Mouse (Mus musculus) right cerebral cortex, adult 18-20 months (tissue): ENCODE results near the gene Zfp276.
A peak's percentile ranks its signal among the peaks of the same experiment; 100 is the strongest.
"Not testable (repeated sequence)": the region's sequence is repeated elsewhere in the genome, so short reads cannot be mapped to it uniquely, and the experiment has no call there.

Experiments
- DNase-seq: peaks from one replicate; pipeline ENCODE4 v3.0.0; 2022; ENCODE audit warnings: mixed read lengths

The Zfp276 gene

GRCm38 (mm10) chr8:123254099-123254885 lies at the start of gene Zfp276, which contains the start of gene Vps9d1:
Gene Zfp276, plus strand, starts transcription at chr8:123254195.
Gene Vps9d1, minus strand, starts transcription at chr8:123254348.
- peak; percentile 80 for DNase-seq

- no peak for DNase-seq
Observed at GRCm38 (mm10) chr8:123211876-123212275, 42.1 kb upstream of the Zfp276 start.

DNA sequence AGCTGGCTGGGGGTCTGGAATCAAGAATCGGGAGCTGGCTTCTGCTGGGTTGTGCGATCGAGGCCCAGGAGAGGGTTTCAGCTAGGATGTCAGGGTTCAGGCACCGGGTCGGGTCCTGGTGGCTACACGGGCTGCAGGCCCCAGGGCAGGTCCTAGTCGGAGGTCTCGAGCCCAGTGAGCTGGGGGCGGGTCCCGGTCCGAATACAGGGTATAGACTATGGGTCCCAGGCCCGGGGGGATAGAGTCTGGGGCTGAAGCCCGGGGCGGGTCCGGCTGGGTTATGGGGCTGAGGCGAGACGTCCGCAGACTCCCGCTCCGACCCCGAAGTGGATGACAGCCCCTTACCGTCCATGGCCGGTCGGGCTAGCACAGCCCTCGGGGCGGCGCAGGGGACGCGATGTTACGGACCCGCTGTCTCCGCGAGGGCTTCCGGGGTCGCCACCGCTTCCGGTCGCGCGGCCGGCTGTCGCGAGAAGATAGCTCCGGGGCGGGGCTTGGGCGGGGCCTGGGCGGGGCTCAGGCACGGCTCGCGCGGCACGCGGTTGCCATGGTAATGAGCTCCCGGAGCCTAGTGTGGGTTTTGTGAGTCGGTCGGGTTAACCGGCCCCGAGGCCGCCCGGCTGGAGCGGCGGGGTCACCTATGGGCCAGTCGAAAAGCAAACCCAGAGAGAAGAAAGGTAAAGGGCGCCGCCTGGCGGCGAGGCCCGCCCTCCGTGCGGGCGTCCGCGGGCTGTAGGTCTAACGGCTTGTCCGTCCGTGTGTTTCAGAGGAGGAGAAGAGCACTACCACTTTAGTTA lies 41.5 kb upstream of the Zfp276 start, which contains the start of the genes Chmp1a and Spata33:
TSS of gene Chmp1a (minus strand) at position 443 of the 797 bp plus-strand sequence.
TSS of gene Spata33 (plus strand) at position 512 of the 797 bp plus-strand sequence.
- DNase-seq: peak; percentile 87

DNA sequence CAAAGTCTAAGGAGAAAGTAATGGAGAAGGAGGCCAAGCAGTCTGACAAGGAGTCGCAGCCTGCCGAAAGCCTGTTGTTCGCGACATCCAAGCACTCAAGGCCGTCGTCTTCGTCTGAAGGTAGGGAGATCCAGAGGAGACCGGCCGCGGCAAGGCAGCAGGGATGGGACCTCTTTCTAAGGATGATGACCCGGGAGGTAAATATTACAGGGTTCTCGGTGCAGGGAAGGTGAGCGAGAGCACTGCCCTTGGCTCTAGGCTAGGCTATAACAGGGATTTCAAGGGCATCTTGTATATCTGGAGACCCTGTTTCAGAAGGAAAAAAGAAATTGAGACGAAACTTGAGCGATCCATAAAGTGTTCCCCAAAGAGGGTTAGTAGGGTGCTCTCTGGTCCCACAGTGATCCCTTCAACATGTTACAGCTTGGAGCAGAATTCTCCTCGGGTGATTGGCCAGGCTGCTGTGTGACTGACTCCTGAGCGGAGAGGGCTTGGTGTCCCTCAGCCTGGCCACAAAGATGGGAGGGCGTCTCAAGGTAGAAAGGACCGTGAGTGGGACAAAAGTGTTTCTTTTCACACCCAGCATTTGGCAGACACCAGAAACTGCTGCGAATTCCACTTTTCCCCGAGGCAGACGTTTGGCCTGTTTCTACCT lies 40.8 kb upstream of the Zfp276 start:
- no peak for DNase-seq

GRCm38 (mm10) chr8:123215430-123215829 lies 38.6 kb upstream of the Zfp276 start:
- DNase-seq: no peak

DNA sequence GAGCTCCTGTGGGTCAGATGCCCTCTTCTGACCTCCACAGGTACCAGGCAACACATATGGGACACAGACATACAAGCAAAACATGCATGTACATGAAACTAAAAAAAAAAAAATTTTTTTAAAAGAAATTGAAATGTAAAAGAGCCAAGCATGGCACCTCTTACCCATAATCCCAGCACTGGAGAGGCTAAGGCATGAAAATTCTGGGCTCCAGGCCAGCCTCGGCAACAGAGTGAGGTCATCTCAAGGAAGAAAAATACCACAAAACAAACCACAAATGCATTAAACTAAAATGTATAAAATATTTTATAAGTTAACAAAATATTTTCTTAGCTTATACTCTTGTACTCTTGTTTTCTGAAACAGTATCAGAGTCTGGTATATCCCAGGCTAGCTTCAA lies 33.1 kb upstream of the Zfp276 start:
- DNase-seq: no peak

DNA sequence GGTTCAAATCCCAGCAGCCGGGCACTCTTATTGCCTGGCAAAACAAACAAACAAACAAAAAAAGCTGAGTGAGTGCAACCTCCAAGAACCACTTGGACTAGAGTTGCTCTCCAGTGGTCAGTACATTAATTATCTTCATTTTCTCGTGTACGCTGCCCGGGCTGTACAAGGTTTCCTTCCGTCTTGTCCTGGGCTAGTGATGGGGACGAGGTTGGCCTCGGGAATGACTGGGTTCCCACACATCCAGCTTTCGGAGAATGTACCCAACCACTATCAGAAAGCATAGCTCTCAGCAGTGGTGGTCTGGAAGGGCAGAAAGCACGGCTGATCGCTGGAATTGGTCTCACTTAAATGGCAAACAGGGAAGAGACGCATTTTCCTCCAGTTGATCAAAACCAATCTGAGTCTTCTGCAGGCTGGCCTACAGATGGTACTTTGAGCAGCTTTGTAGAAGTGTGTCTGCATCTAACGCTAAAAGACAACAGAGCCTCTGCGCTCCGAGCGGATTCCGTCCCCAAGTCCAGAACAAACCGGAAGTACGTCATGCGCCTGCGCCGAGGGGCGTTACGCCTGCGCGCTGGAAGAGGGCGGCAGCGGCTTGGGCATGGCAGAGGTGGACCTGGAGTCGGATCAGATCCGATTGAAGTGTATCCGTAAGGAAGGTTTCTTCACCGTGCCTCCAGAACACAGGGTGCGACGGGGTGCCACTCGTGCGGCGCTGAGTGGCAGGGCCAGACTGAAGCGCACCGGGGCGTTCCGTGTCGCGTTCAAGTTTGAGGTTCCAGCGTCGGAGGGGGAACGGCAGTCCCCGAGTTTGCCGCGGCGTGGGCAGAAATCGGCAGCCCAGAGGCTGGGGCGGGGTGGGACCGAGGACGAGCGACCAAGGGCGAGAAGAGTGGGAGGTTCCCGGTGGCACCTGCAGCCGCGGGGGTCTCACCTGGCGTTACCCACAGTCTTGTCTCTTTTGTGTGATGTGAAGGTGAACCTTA lies 29.4 kb upstream of the Zfp276 start, which contains the start of gene Cdk10:
TSS of gene Cdk10 (plus strand) at position 565 of the 989 bp plus-strand sequence.
- DNase-seq: peak; percentile 96

- DNase-seq: peak; percentile 48
Observed at GRCm38 (mm10) chr8:123228416-123228815, 25.6 kb upstream of the Zfp276 start.

DNA sequence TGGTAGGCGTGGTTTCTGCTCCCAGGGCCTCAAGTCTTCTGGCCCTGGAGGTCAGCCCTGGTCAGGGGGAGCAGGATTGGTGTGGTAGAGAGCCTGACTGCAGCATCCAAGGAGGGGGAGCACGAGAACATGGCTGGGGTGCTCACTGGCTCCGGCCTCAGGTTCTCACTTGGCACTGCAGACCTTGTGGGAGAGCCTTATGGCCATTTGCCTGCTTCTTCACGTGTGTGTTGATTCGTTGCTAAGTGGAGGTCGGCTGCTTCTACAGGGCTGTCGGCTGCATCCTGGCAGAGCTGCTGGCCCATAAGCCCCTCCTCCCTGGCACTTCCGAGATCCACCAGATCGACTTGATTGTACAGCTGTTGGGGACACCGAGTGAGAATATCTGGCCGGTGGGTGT lies 23.7 kb upstream of the Zfp276 start:
- DNase-seq: not testable (repeated sequence)

- no peak for DNase-seq
Observed at GRCm38 (mm10) chr8:123231742-123232141, 22.3 kb upstream of the Zfp276 start.

GRCm38 (mm10) chr8:123232553-123232952 lies 21.4 kb upstream of the Zfp276 start:
- DNase-seq: peak; percentile 54

DNA sequence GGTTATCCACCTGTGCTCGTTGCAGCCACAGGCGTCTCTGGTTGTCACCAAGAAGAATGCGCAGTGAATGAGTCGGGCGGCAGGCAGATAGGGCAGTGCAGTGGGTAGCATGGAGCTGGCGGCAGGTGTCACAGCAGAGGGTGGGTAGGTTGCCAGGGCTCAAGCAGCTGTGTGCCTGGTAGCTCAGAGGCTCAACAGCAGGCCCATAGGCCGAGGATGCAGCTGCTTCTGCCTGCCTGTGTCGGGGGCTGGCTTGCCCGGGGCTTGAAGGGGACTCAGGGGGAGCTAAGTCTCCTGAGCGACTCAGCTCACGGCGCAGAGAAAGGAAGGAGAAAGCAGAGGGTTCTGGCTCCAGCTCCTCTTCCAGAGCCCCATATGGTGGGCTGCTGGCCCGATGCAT lies 20.7 kb upstream of the Zfp276 start:
- DNase-seq: no peak

GRCm38 (mm10) chr8:123233760-123234159 lies 20.2 kb upstream of the Zfp276 start:
- DNase-seq: no peak

DNA sequence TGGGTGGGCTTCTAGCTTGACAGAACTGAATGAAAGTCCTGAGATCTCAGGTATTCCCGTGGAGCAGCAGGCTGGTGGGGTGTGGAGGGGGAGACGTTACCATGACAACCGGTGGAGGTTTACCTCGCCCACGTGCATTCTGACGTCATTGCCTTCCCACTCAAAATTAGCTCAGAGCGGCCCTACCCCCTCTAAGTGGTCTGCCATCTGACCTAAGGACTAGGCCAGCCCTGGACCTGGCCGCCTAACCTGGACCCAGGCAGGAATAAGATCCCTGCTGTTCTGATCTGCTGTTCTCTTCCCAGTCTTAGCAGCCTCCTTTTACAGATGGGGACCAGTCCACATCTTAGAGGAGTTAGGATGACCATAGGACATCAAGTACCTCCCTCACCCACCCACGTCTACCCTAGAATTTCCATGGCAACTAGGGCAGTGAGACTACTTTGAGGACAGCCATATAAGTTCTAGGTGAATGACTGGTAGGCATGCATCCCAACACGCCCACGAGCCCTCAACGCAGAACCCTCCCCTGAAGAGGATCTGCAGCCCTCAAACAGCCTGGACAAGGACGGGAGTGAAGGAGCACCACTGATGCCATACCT lies 19.0 kb upstream of the Zfp276 start:
- peak; percentile 90 for DNase-seq

- peak; percentile 92 for DNase-seq
Observed at GRCm38 (mm10) chr8:123235520-123236497, 18.2 kb upstream of the Zfp276 start, which contains the start of gene Spata2l. Gene Spata2l, minus strand, starts transcription at chr8:123236233.

GRCm38 (mm10) chr8:123239398-123239797 lies 14.6 kb upstream of the Zfp276 start:
- no peak for DNase-seq

GRCm38 (mm10) chr8:123242107-123242923 lies 11.7 kb upstream of the Zfp276 start:
- DNase-seq: no peak

- DNase-seq: no peak
Observed at GRCm38 (mm10) chr8:123243053-123243452, 10.9 kb upstream of the Zfp276 start.

DNA sequence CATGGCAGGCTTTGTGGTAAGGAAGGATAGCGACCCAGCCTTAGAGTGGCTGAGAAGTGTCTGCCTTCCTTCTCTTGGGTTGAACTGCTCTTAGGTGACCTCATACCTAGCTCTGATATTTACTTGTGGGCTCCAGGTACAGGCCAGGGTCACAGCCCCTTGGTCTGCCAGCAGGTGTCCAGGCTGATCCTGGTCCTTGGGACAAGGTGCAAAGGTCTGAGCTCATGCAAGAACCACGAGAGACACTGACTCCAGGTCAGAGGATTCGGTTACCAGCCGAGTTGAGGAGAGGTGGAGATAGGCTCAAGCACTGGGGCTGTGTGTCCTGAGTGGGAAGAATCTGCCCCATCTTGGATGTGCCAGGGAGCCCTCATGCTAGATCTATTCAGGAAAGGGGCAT lies 9.6 kb upstream of the Zfp276 start:
- no peak for DNase-seq
